Mouse (Mus musculus) kidney, adult 8-10 months (tissue): ENCODE results near the gene Brpf1.

ENCODE experiments used
- DNase-seq, 2 experiments: peaks; one replicate each; pipeline ENCODE4 v3.0.0; 2022

Gene Brpf1

GRCm38 (mm10) chr6:113362241-113362640 is 55.3 kb downstream of the Brpf1 start:
- DNase-seq: no peak

GRCm38 (mm10) chr6:113364518-113365135 is 57.7 kb downstream of the Brpf1 start:
- no peak for DNase-seq

GRCm38 (mm10) chr6:113366639-113367038 is 59.7 kb downstream of the Brpf1 start:
- DNase-seq: no peak

- DNase-seq: no peak
These were observed 60.6 kb downstream of the Brpf1 start for GRCm38 (mm10) chr6:113367574-113367973.

GRCm38 (mm10) chr6:113368124-113368523 is 61.2 kb downstream of the Brpf1 start:
- DNase-seq: no peak

GRCm38 (mm10) chr6:113368577-113368976 is 61.6 kb downstream of the Brpf1 start:
- DNase-seq: no peak

GRCm38 (mm10) chr6:113370194-113370929 is 63.4 kb downstream of the Brpf1 start:
- DNase-seq: no peak

GRCm38 (mm10) chr6:113373491-113373890 is 66.6 kb downstream of the Brpf1 start:
- DNase-seq: no peak
